Mouse (Mus musculus): Measurements from ENCODE around the gene Clec11a. TPM values are rescaled to one million over a fixed set of nuclear protein-coding genes. Genes with fewer than 3 reads are reported as not detected.

Clec11a gene
- 0.21 TPM for polyA plus RNA-seq (2017; shearing (Covaris generic))

GRCm38 (mm10) chr7:44306516-44307240, at the start of gene Clec11a:
TSS of gene Clec11a (minus strand) at chr7:44306902.

GRCm38 (mm10) chr7:44309475-44310284, 3.0 kb upstream of the Clec11a start, which contains the start of gene Shank1:
TSS of gene Shank1 (plus strand) at chr7:44310253.

GRCm38 (mm10) chr7:44261147-44261546, 45.6 kb downstream of the Clec11a start, which contains the start of gene Gm15517:
TSS of gene Gm15517 (plus strand) at chr7:44261447.

GRCm38 (mm10) chr7:44257278-44257677, 49.4 kb downstream of the Clec11a start, which contains the start of gene Acp4:
TSS of gene Acp4 (minus strand) at chr7:44257378.

Other genes starting within 250 kb of the Clec11a start
- gene Klk1b21, start 204.6 kb downstream of the Clec11a start, polyA plus RNA-seq (2017; shearing (Covaris generic)): not detected
- gene Klk1b22, start 194.2 kb downstream of the Clec11a start, polyA plus RNA-seq (2017; shearing (Covaris generic)): not detected
- not detected for gene Klk1b16, start 170.1 kb downstream of the Clec11a start, polyA plus RNA-seq (2017; shearing (Covaris generic))
- gene Klk1b24, start 118.7 kb downstream of the Clec11a start, polyA plus RNA-seq (2017; shearing (Covaris generic)): not detected
- not detected for gene Klk1b3, start 108.7 kb downstream of the Clec11a start, polyA plus RNA-seq (2017; shearing (Covaris generic))
- gene Klk1b4, start 99.5 kb downstream of the Clec11a start, polyA plus RNA-seq (2017; shearing (Covaris generic)): not detected
- gene Klk1b5, start 91.0 kb downstream of the Clec11a start, polyA plus RNA-seq (2017; shearing (Covaris generic)): not detected
- 0.40 TPM for gene Klk1, start 81.5 kb downstream of the Clec11a start, polyA plus RNA-seq (2017; shearing (Covaris generic))
- not detected for gene Gm36864, start 70.7 kb downstream of the Clec11a start, polyA plus RNA-seq (2017; shearing (Covaris generic))
- gene 1700028J19Rik, start 60.2 kb downstream of the Clec11a start, polyA plus RNA-seq (2017; shearing (Covaris generic)): 1.8 TPM
- 202 TPM for gene 2410002F23Rik, start 60.2 kb downstream of the Clec11a start, polyA plus RNA-seq (2017; shearing (Covaris generic))
- not detected for gene Acp4, start 49.5 kb downstream of the Clec11a start, polyA plus RNA-seq (2017; shearing (Covaris generic))
- not detected for gene Gm15517, start 45.5 kb downstream of the Clec11a start, polyA plus RNA-seq (2017; shearing (Covaris generic))
- 0.11 TPM for gene Shank1, start 3.4 kb upstream of the Clec11a start, polyA plus RNA-seq (2017; shearing (Covaris generic))
- 0.10 TPM for gene Syt3, start 77.2 kb upstream of the Clec11a start, polyA plus RNA-seq (2017; shearing (Covaris generic))
- gene 1700008O03Rik, start 78.9 kb upstream of the Clec11a start, polyA plus RNA-seq (2017; shearing (Covaris generic)): 0.38 TPM
- not detected for gene Lrrc4b, start 122.1 kb upstream of the Clec11a start, polyA plus RNA-seq (2017; shearing (Covaris generic))
- not detected for gene Aspdh, start 158.5 kb upstream of the Clec11a start, polyA plus RNA-seq (2017; shearing (Covaris generic))
- 120 TPM for gene Josd2, start 161.1 kb upstream of the Clec11a start, polyA plus RNA-seq (2017; shearing (Covaris generic))
- gene Emc10, start 189.6 kb upstream of the Clec11a start, polyA plus RNA-seq (2017; shearing (Covaris generic)): 132 TPM
- 3.8 TPM for gene Fam71e1, start 189.7 kb upstream of the Clec11a start, polyA plus RNA-seq (2017; shearing (Covaris generic))
- not detected for gene Mybpc2, start 217.8 kb upstream of the Clec11a start, polyA plus RNA-seq (2017; shearing (Covaris generic))
- 1.3 TPM for gene Spib, start 225.2 kb upstream of the Clec11a start, polyA plus RNA-seq (2017; shearing (Covaris generic))
- 64.9 TPM for gene Pold1, start 241.9 kb upstream of the Clec11a start, polyA plus RNA-seq (2017; shearing (Covaris generic))
- gene Nr1h2, start 247.0 kb upstream of the Clec11a start, polyA plus RNA-seq (2017; shearing (Covaris generic)): 141 TPM